Mouse (Mus musculus) ES-Bruce4 (cell line): ENCODE measurements around the gene Atxn7l1. TPM values are rescaled to one million over a fixed set of nuclear protein-coding genes. Genes with fewer than 3 reads are reported as not detected.
A peak's percentile ranks its signal among the peaks of the same experiment; 100 is the strongest.

Experiments
- H3K27ac ChIP-seq: 2 replicates; pipeline ENCODE4 v1.5.1; 2012; ENCODE audit warnings: low read length, inconsistent platforms; ENCODE audit not compliant: insufficient read depth
- H3K27me3 ChIP-seq: 2 replicates; pipeline ENCODE4 v1.6.1; 2012; ENCODE audit warnings: mild to moderate bottlenecking, low read length, inconsistent platforms; ENCODE audit not compliant: control insufficient read depth, poor library complexity, insufficient read depth, severe bottlenecking
- H3K36me3 ChIP-seq: 2 replicates; pipeline ENCODE4 v1.6.1; 2012; ENCODE audit warnings: inconsistent platforms, mild to moderate bottlenecking, low read length, moderate library complexity; ENCODE audit not compliant: control insufficient read depth, poor library complexity, insufficient read depth, severe bottlenecking
- H3K4me1 ChIP-seq: one replicate; pipeline ENCODE4 v1.8.1; 2011; ENCODE audit warnings: low read length; ENCODE audit not compliant: control insufficient read depth, insufficient read depth
- H3K4me3 ChIP-seq: 2 replicates; pipeline ENCODE4 v1.5.1; 2011; ENCODE audit warnings: low read depth, mild to moderate bottlenecking, low read length
- H3K9ac ChIP-seq: 2 replicates; pipeline ENCODE4 v1.6.1; 2012; ENCODE audit warnings: low read depth, mild to moderate bottlenecking, inconsistent platforms; ENCODE audit not compliant: poor library complexity, severe bottlenecking
- H3K9me3 ChIP-seq: replicated peaks from 2 replicates; pipeline ENCODE4 v1.6.1; 2012; ENCODE audit warnings: mild to moderate bottlenecking, low read length, inconsistent platforms; ENCODE audit not compliant: control insufficient read depth, poor library complexity, insufficient read depth, severe bottlenecking
- CTCF ChIP-seq: IDR thresholded peaks from one replicate; pipeline ENCODE4 v1.8.1; 2011; ENCODE audit warnings: low read depth, low read length
- EP300 ChIP-seq: IDR thresholded peaks from 2 replicates; pipeline ENCODE4 v1.6.1; 2011; ENCODE audit warnings: low read depth, low read length; ENCODE audit not compliant: insufficient read depth
- POLR2A ChIP-seq: IDR thresholded peaks from one replicate; pipeline ENCODE4 v1.8.1; 2011; ENCODE audit warnings: low read length; ENCODE audit not compliant: insufficient read depth
- polyA plus RNA-seq: library from polyadenylated mRNA; stranded (reverse); fragments of >200 nt; gene quantifications from 2 replicates; pipeline ENCODE4 v1.2.4, GENCODE M21; 2011; ENCODE audit warnings: low read depth; ENCODE audit not compliant: missing spikeins, insufficient read depth, insufficient read length

The Atxn7l1 gene
- polyA plus RNA-seq, 1 experiment = 16.1 TPM

GRCm38 (mm10) chr12:33344970-33345772 is 197.7 kb downstream of the Atxn7l1 start:
- Histone ChIP-seq H3K4me1 (no peaks in the 10 kb centered on the region), H3K9me3 (no peaks in the 10 kb centered on the region), H3K9ac (peak overlapping the region; percentile 6; the same call in 1 of the 2 replicates), H3K4me3 (peak overlapping the region; percentile 25), H3K27me3 (no peaks in the 10 kb centered on the region), H3K36me3 (no peaks in the 10 kb centered on the region), H3K27ac (peak overlapping the region; percentile 15)
- TF ChIP-seq CTCF (no peak), EP300 (peak; percentile 89)

GRCm38 (mm10) chr12:33345773-33346435 is 198.4 kb downstream of the Atxn7l1 start:
- no peaks in the 10 kb centered on the region for H3K36me3 ChIP-seq
- TF ChIP-seq EP300 = peak; percentile 73
- no peak for TF ChIP-seq CTCF
- no peaks in the 10 kb centered on the region for H3K4me1 ChIP-seq
- H3K27me3 ChIP-seq = no peaks in the 10 kb centered on the region
- no peaks in the 10 kb centered on the region for H3K9me3 ChIP-seq
- H3K4me3 ChIP-seq = peak overlapping the region; percentile 25
- peak overlapping the region; percentile 15; the same call in 1 of the 2 replicates for H3K27ac ChIP-seq
- H3K9ac ChIP-seq = peak overlapping the region; percentile 6; the same call in 1 of the 2 replicates

GRCm38 (mm10) chr12:33352671-33353070 is 205.2 kb downstream of the Atxn7l1 start:
- H3K36me3 ChIP-seq = no peaks in the 10 kb centered on the region
- H3K4me3 ChIP-seq = no peak overlapping the region
- TF ChIP-seq EP300 (no peak), POLR2A (no peak), CTCF (no peak)
- no peaks in the 10 kb centered on the region for H3K27me3 ChIP-seq
- H3K9ac ChIP-seq = no peak overlapping the region
- H3K27ac ChIP-seq = no peak overlapping the region
- H3K9me3 ChIP-seq = no peaks in the 10 kb centered on the region
- no peaks in the 10 kb centered on the region for H3K4me1 ChIP-seq

GRCm38 (mm10) chr12:33358345-33358744 is 210.9 kb downstream of the Atxn7l1 start:
- Histone ChIP-seq H3K27me3 (no peaks in the 10 kb centered on the region), H3K4me1 (no peaks in the 10 kb centered on the region), H3K36me3 (no peaks in the 10 kb centered on the region), H3K9ac (no peak overlapping the region), H3K4me3 (no peak overlapping the region), H3K9me3 (no peaks in the 10 kb centered on the region), H3K27ac (no peak overlapping the region)
- TF ChIP-seq EP300 = no peak
- TF ChIP-seq POLR2A = no peak
- no peak for TF ChIP-seq CTCF

- Histone ChIP-seq H3K9me3 (no peaks in the 10 kb centered on the region), H3K9ac (no peak overlapping the region), H3K4me3 (no peak overlapping the region)
These were observed 211.7 kb downstream of the Atxn7l1 start for GRCm38 (mm10) chr12:33359209-33359608.

More at GRCm38 (mm10) chr12:33359209-33359608, 211.7 kb downstream of the Atxn7l1 start:
- Histone ChIP-seq H3K36me3 (no peaks in the 10 kb centered on the region), H3K4me1 (no peaks in the 10 kb centered on the region), H3K27me3 (no peaks in the 10 kb centered on the region), H3K27ac (no peak overlapping the region)
- TF ChIP-seq CTCF (no peak), EP300 (no peak), POLR2A (no peak)
